Mouse (Mus musculus): Measurements from ENCODE around the gene Prss56. TPM values are rescaled to one million over a fixed set of nuclear protein-coding genes. Genes with fewer than 3 reads are reported as not detected.

Prss56 gene
- polyA plus RNA-seq, 1 experiment from 2014 or later, result 0.46 TPM

DNA sequence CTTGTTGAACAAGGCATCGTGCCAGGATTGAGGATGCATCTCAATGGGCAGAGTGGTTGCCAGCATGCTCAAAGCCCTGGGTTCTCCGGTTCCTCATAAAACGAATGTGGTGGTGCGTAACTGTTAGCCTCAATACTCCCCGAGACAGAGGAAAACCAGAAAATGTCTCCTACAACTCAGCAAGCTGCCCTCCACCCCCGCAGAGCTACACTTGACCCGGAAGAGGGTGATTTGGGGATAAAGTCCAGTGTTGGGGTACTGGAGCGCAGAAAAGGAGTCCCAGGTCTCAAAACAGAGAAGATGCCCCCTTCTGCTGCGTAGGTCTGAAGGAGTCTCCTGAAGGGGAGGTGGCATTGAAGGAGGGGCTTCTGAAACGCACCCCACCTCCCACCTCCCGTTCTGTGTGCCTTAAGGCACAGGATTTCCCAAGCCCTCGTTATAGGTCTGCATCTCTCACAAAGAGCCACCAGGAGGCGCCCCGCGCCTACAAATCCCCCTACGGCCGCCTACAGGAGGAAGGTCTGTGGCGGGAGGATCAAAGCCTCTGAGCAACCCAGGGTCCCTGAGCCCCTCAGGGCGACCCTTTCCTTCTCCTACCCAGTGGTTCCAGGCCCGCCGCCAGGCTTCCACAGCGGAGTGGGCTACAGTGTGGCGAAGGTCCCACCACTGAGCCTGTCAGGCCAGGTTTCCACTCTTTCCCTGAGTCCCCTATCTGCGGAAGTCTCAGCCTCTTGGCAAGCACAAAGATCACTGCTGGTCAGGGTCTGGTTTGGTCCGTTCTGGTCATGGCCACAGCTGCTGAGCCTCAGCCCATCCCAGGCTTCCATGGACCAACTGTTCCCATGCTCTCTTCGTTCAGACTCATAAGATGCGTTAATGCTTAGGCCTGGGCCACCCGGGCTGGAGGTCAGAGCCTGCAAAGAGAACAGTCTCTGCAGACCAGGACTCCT is 8.8 kb upstream of the Prss56 start:
- H3K9ac ChIP-seq (replicated peaks; ENCODE audit: low read depth, low read length), result no peak overlapping the region
- no peaks in the 10 kb centered on the region for H3K9me3 ChIP-seq (ENCODE audit: control insufficient read depth, low read length)
- H3K4me2 ChIP-seq (ENCODE audit: low read depth, low read length), result no peak overlapping the region
- no peaks in the 10 kb centered on the region for H3K27me3 ChIP-seq (ENCODE audit: control insufficient read depth, insufficient read depth, low read length)
- ATAC-seq (ENCODE audit: low read depth), result no peak
- H3K4me3 ChIP-seq (ENCODE audit: low read depth, low read length), result no peak overlapping the region
- H3K27ac ChIP-seq (ENCODE audit: low read depth, low read length), result no peak overlapping the region
- no peaks in the 10 kb centered on the region for H3K36me3 ChIP-seq (ENCODE audit: control insufficient read depth, insufficient read depth, low read length)
- peaks cover 29% of the 10 kb centered on the region for H3K4me1 ChIP-seq (ENCODE audit: control insufficient read depth, insufficient read depth, low read length)
- WGBS, result 19% methylated on average over 28 of the region's 28 CpGs

DNA sequence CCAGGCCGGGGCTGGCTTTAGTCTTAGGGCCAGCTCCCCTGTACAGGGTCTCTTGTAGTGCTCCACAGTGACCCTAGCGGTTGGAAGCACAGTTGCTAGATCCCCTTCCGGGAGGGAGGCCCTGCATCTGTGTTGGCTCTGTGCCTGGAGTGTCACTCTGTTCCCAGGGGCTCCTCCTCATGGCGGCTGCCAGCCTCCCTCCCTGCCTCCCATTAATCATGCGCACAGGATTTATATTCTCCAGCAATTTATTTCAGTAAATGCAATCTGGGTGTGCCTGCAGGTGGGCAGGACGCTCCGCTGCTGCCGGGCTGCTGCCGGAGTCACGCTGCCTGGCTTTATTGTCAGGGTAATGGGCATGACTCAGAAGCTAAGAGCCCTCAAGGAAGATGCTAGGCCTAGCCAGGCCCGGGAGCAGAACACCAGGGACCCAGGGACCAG is 7.2 kb upstream of the Prss56 start:
- 2% methylated on average over 11 of the region's 11 CpGs for WGBS
- peak; percentile 89 for ATAC-seq (ENCODE audit: low read depth)
- H3K27ac ChIP-seq (ENCODE audit: low read depth, low read length), result peak overlapping the region; percentile 52

DNA sequence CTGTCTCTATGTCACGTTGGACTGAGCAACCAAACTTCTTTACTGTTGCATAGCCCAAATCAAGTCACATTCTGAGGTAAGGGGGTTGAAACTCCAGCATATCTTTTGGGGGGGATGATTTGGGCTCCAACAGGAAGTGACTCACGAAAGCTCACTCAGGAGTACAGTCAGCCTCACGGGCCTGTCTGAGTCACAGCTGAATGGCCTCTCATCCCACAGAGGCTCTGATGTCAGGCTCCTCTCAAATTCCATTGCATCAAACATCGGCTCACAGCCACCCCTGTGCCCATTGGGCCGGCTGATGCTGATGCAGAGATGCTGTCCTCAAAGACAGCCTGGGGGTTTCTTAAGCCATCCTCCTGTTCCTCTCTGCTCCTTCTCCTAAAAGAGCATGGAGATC is 2.2 kb upstream of the Prss56 start:
- Histone ChIP-seq H3K4me1 (ENCODE audit: control insufficient read depth, insufficient read depth, low read length) (peaks cover 5% of the 10 kb centered on the region), H3K4me3 (ENCODE audit: low read depth, low read length) (no peak overlapping the region), H3K4me2 (ENCODE audit: low read depth, low read length) (no peak overlapping the region), H3K36me3 (ENCODE audit: control insufficient read depth, insufficient read depth, low read length) (no peaks in the 10 kb centered on the region), H3K9ac (replicated peaks; ENCODE audit: low read depth, low read length) (no peak overlapping the region), H3K9me3 (ENCODE audit: control insufficient read depth, low read length) (no peaks in the 10 kb centered on the region), H3K27me3 (ENCODE audit: control insufficient read depth, insufficient read depth, low read length) (peaks cover 8% of the 10 kb centered on the region), H3K27ac (ENCODE audit: low read depth, low read length) (no peak overlapping the region)
- ATAC-seq (ENCODE audit: low read depth), result no peak
- 64% methylated on average over 5 of the region's 5 CpGs for WGBS

More for the DNA sequence above, 7.2 kb upstream of the Prss56 start:
- Histone ChIP-seq H3K36me3 (ENCODE audit: control insufficient read depth, insufficient read depth, low read length) (no peaks in the 10 kb centered on the region), H3K4me3 (ENCODE audit: low read depth, low read length) (no peak overlapping the region), H3K27me3 (ENCODE audit: control insufficient read depth, insufficient read depth, low read length) (no peaks in the 10 kb centered on the region), H3K9ac (replicated peaks; ENCODE audit: low read depth, low read length) (no peak overlapping the region), H3K4me2 (ENCODE audit: low read depth, low read length) (no peak overlapping the region), H3K4me1 (ENCODE audit: control insufficient read depth, insufficient read depth, low read length) (peaks cover 17% of the 10 kb centered on the region), H3K9me3 (ENCODE audit: control insufficient read depth, low read length) (no peaks in the 10 kb centered on the region)

DNA sequence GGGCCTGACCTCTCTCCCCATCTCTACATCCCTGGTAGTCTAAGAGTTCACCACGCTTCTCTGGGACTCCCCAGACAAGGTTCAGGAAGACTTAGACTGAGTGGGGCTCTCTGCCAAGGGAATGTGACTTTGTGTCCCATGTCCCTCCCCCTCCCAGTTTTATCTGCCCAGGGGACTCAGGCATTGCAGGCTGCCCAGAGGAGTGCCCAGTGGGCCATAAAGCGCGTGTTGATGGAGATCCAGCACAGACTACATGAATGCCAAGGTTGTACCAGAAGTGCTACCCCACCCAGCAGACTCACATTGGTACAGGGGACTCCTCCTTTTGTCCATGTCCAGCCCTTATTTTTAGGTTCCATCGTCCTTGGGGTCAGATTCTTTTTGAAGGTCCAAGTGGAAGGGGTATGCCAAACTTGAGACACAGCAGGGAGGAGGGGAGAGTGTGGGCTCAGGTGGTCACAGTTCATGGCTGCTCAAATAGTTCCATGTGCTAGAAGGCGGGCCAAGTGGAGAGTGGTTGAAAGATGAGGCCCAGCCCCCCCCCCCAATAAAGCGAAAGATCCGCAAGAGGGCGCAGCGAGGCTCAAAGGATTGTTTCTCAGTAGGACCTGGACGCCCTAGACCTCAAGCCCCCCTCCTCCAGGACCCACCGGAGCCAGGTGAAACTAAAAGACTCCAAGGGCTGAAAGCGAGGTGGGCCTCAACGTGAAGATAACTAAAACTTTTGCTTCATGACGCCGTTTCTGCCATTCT is 1.1 kb downstream of the Prss56 start:
- WGBS, result 29% methylated on average over 15 of the region's 15 CpGs
- H3K27ac ChIP-seq (ENCODE audit: low read depth, low read length), result no peak overlapping the region
- H3K27me3 ChIP-seq (ENCODE audit: control insufficient read depth, insufficient read depth, low read length), result peaks cover 8% of the 10 kb centered on the region
- no peak overlapping the region for H3K9ac ChIP-seq (replicated peaks; ENCODE audit: low read depth, low read length)
- H3K4me1 ChIP-seq (ENCODE audit: control insufficient read depth, insufficient read depth, low read length), result peaks cover 4% of the 10 kb centered on the region; the same call in 1 of the 2 replicates
- ATAC-seq (ENCODE audit: low read depth), result no peak
- 0 out of 2 replicates have a peak overlapping the region, but pooled peaks have one; percentile 14 for H3K4me2 ChIP-seq (ENCODE audit: low read depth, low read length)
- no peak overlapping the region for H3K4me3 ChIP-seq (ENCODE audit: low read depth, low read length)
- no peaks in the 10 kb centered on the region for H3K9me3 ChIP-seq (ENCODE audit: control insufficient read depth, low read length)
- no peaks in the 10 kb centered on the region for H3K36me3 ChIP-seq (ENCODE audit: control insufficient read depth, insufficient read depth, low read length)

DNA sequence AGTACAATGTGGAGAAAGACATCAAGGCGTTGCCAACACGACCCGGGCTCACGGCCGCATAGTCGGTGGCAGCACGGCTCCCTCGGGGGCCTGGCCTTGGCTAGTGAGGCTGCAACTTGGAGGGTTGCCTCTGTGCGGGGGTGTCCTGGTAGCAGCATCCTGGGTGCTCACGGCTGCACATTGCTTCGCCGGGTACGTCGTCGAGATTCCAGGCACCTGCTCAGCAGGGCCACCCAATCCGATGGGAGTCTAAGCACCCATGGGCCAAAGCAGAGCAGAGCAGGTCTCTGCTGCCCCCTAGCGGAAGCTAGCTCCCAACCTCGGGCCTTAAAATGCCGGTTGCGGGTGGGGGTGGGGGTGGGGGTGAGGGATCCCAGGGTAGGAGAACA is 1.6 kb downstream of the Prss56 start:
- ATAC-seq (ENCODE audit: low read depth), result peak; percentile 28; the same call in 1 of the 2 replicates
- WGBS, result 2% methylated on average over 20 of the region's 20 CpGs
- Histone ChIP-seq H3K4me1 (ENCODE audit: control insufficient read depth, insufficient read depth, low read length) (peaks cover 4% of the 10 kb centered on the region; the same call in 1 of the 2 replicates), H3K36me3 (ENCODE audit: control insufficient read depth, insufficient read depth, low read length) (no peaks in the 10 kb centered on the region), H3K27me3 (ENCODE audit: control insufficient read depth, insufficient read depth, low read length) (peaks cover 8% of the 10 kb centered on the region), H3K9ac (replicated peaks; ENCODE audit: low read depth, low read length) (no peak overlapping the region), H3K9me3 (ENCODE audit: control insufficient read depth, low read length) (no peaks in the 10 kb centered on the region), H3K4me2 (ENCODE audit: low read depth, low read length) (0 out of 2 replicates have a peak overlapping the region, but pooled peaks have one; percentile 14), H3K27ac (ENCODE audit: low read depth, low read length) (no peak overlapping the region), H3K4me3 (ENCODE audit: low read depth, low read length) (no peak overlapping the region)

DNA sequence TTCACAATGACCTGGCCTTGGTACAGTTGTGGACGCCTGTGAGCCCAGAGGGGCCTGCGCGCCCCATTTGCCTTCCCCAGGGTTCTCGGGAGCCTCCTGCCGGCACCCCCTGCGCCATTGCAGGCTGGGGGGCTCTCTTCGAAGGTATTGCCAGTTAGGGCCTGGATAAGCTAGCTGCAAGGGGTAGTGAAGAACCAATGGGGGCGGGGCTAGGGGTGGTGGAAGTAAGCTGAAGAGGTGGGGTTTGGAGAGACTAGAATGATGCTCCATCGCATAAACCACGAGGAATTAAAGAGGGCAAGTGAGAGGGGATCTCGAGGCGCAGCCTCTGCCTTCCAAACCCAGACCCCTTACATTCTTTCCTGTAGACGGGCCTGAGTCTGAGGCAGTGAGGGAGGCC is 2.4 kb downstream of the Prss56 start:
- Histone ChIP-seq H3K4me3 (ENCODE audit: low read depth, low read length) (no peak overlapping the region), H3K36me3 (ENCODE audit: control insufficient read depth, insufficient read depth, low read length) (no peaks in the 10 kb centered on the region), H3K9ac (replicated peaks; ENCODE audit: low read depth, low read length) (no peak overlapping the region), H3K4me2 (ENCODE audit: low read depth, low read length) (no peak overlapping the region), H3K4me1 (ENCODE audit: control insufficient read depth, insufficient read depth, low read length) (peaks cover 4% of the 10 kb centered on the region; the same call in 1 of the 2 replicates), H3K27ac (ENCODE audit: low read depth, low read length) (no peak overlapping the region), H3K27me3 (ENCODE audit: control insufficient read depth, insufficient read depth, low read length) (peaks cover 8% of the 10 kb centered on the region), H3K9me3 (ENCODE audit: control insufficient read depth, low read length) (no peaks in the 10 kb centered on the region)
- ATAC-seq (ENCODE audit: low read depth), result no peak
- 8% methylated on average over 13 of the region's 13 CpGs for WGBS

DNA sequence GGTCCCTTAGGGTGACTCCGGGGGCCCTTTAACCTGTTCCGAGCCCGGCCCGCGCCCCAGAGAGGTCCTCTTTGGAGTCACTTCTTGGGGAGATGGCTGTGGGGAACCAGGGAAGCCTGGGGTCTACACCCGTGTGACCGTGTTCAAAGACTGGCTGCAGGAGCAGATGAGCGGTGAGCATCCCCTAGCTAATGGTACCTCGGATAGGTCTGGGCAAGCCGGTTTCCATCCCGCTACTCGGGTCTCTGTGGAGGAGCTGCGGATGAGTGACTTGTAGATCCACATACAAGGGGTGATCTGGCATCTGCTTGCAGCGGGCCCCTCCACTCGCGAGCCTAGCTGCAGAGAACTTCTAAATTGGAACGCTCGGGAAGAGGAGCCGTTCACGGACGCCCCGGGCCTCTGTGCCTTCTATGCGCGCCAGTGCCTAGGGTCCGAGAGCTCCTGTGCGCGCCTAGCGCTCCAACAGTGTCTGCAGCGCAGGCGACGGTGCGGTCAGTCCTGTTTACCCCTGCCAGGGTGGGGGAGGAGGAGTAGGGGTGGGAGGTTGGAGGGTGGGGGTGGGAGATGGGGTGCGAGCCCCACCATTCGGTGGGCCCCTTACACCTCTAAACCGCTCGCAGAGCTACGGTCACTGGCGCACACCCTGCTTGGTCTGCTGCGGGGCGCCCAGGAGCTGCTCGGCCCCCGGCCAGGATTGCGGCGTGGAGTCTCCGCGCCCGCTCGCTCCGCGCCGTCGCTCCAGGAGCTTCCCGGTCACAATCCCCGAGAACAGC is 3.3 kb downstream of the Prss56 start:
- ATAC-seq (ENCODE audit: low read depth), result peak; percentile 61
- H3K36me3 ChIP-seq (ENCODE audit: control insufficient read depth, insufficient read depth, low read length), result no peaks in the 10 kb centered on the region
- H3K27me3 ChIP-seq (ENCODE audit: control insufficient read depth, insufficient read depth, low read length), result peaks cover 8% of the 10 kb centered on the region
- H3K4me3 ChIP-seq (ENCODE audit: low read depth, low read length), result peak overlapping the region; percentile 43
- WGBS, result 2% methylated on average over 54 of the region's 54 CpGs
- no peak overlapping the region for H3K27ac ChIP-seq (ENCODE audit: low read depth, low read length)
- H3K9me3 ChIP-seq (ENCODE audit: control insufficient read depth, low read length), result no peaks in the 10 kb centered on the region
- H3K9ac ChIP-seq (replicated peaks; ENCODE audit: low read depth, low read length), result peak overlapping the region; percentile 52
- H3K4me2 ChIP-seq (ENCODE audit: low read depth, low read length), result peak overlapping the region; percentile 88
- H3K4me1 ChIP-seq (ENCODE audit: control insufficient read depth, insufficient read depth, low read length), result peaks cover 4% of the 10 kb centered on the region; the same call in 1 of the 2 replicates

DNA sequence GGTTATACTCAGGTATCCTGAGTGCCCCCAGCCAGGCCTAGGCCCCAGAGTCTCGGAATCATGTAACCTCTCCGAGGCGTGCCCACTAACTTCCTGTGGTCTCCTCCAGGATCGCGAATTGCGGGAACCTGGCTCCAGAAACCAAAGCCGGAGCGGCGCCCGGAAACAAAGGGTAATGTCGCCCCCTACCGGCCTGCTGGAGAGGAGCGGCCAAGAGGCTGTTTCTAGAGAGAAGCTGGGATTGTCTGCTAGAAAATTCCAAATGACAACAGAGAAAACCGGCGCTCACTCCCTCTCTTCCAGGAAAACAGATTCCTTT is 3.9 kb downstream of the Prss56 start:
- no peaks in the 10 kb centered on the region for H3K9me3 ChIP-seq (ENCODE audit: control insufficient read depth, low read length)
- no peak overlapping the region for H3K27ac ChIP-seq (ENCODE audit: low read depth, low read length)
- peaks cover 8% of the 10 kb centered on the region for H3K27me3 ChIP-seq (ENCODE audit: control insufficient read depth, insufficient read depth, low read length)
- peak overlapping the region; percentile 88 for H3K4me2 ChIP-seq (ENCODE audit: low read depth, low read length)
- under 1% methylated on average over 15 of the region's 15 CpGs for whole genome bisulfite sequencing
- H3K4me3 ChIP-seq (ENCODE audit: low read depth, low read length), result peak overlapping the region; percentile 43
- ATAC-seq (ENCODE audit: low read depth), result peak; percentile 53
- no peaks in the 10 kb centered on the region for H3K36me3 ChIP-seq (ENCODE audit: control insufficient read depth, insufficient read depth, low read length)
- peak overlapping the region; percentile 52 for H3K9ac ChIP-seq (replicated peaks; ENCODE audit: low read depth, low read length)
- H3K4me1 ChIP-seq (ENCODE audit: control insufficient read depth, insufficient read depth, low read length), result peaks cover 4% of the 10 kb centered on the region; the same call in 1 of the 2 replicates
